Mouse (Mus musculus) bone marrow, adult 2 months (tissue): ENCODE data around the gene Sash3.

Experiments
- CTCF ChIP-seq: fragments of 200-500 bp; IDR thresholded peaks from 2 replicates; pipeline ENCODE4 v1.5.1; 2011; ENCODE audit warnings: low read length, control low read depth; ENCODE audit not compliant: control insufficient read depth, insufficient read depth
- POLR2A ChIP-seq: fragments of 200-500 bp; IDR thresholded peaks from 2 replicates; pipeline ENCODE4 v1.6.1; 2011; ENCODE audit warnings: low read depth, mild to moderate bottlenecking, control low read depth, low read length, borderline replicate concordance; ENCODE audit not compliant: control insufficient read depth

GRCm38 (mm10) chrX:48199026-48199425 is 52.8 kb downstream of the Sash3 start:
- TF ChIP-seq CTCF = no peak
- no peak for TF ChIP-seq POLR2A
